Mouse (Mus musculus) myocyte (in vitro differentiated cells): ENCODE measurements at regions not wholly inside any gene's neighbourhood (a gene's known extent, or its start where the extent isn't known, plus 50 kb on each side); places are given as distances from the start of the nearest gene placed in this dataset.

ENCODE experiments used
- H3K27me3 ChIP-seq: one replicate; pipeline ENCODE4 v1.6.1; 2011; ENCODE audit not compliant: control insufficient read depth, insufficient read depth, insufficient read length
- H3K36me3 ChIP-seq: one replicate; pipeline ENCODE4 v1.6.1; 2011; ENCODE audit not compliant: control insufficient read depth, insufficient read depth
- H3K4me2 ChIP-seq: one replicate; pipeline ENCODE4 v1.6.1; 2011; ENCODE audit warnings: low read depth, control low read depth
- H3K4me3 ChIP-seq: one replicate; pipeline ENCODE4 v1.5.1; 2011; ENCODE audit warnings: mild to moderate bottlenecking, control low read depth, moderate library complexity
- H3K79me2 ChIP-seq: one replicate; pipeline ENCODE4 v1.6.1; 2011; ENCODE audit not compliant: control insufficient read depth, insufficient read depth
- H3ac ChIP-seq: one replicate; pipeline ENCODE4 v1.6.1; 2011; ENCODE audit not compliant: control insufficient read depth, insufficient read length
- CEBPB ChIP-seq: IDR thresholded peaks from 2 replicates; pipeline ENCODE4 v1.6.1; 2011; ENCODE audit warnings: mild to moderate bottlenecking, moderate library complexity; ENCODE audit not compliant: poor library complexity, insufficient read depth, severe bottlenecking
- E2F4 ChIP-seq: IDR thresholded peaks from one replicate; pipeline ENCODE4 v1.6.1; 2011; ENCODE audit warnings: mild to moderate bottlenecking, control low read depth, moderate library complexity; ENCODE audit not compliant: insufficient read depth
- MAX ChIP-seq: IDR thresholded peaks from one replicate; pipeline ENCODE4 v1.6.1; 2011; ENCODE audit warnings: low read depth, mild to moderate bottlenecking, control low read depth
- MYOD1 ChIP-seq, 3 experiments: IDR thresholded peaks; one replicate each; pipeline ENCODE4 v1.6.1; 2011; ENCODE audit warnings: control low read depth in 2 of 3, low read depth in 2 of 3, mild to moderate bottlenecking in 2 of 3, moderate library complexity in 1 of 3; ENCODE audit not compliant: insufficient read length in 2 of 3, control insufficient read depth in 1 of 3
- MYOG ChIP-seq, 3 experiments: IDR thresholded peaks; one replicate each; pipeline ENCODE4 v1.6.1; 2011; ENCODE audit warnings: control low read depth in 2 of 3, low read depth in 2 of 3, mild to moderate bottlenecking in 2 of 3; ENCODE audit not compliant: insufficient read length in 2 of 3, control insufficient read depth in 1 of 3, insufficient read depth in 1 of 3
- POLR2A ChIP-seq: IDR thresholded peaks from one replicate; pipeline ENCODE4 v1.6.1; 2011; ENCODE audit warnings: low read depth, mild to moderate bottlenecking, control low read depth, moderate library complexity; ENCODE audit not compliant: insufficient read length
- POLR2AphosphoS2 ChIP-seq: IDR thresholded peaks from one replicate; pipeline ENCODE4 v1.6.1; 2011; ENCODE audit warnings: low read depth, control low read depth; ENCODE audit not compliant: insufficient read length
- REST ChIP-seq: IDR thresholded peaks from one replicate; pipeline ENCODE4 v1.6.1; 2011; ENCODE audit warnings: mild to moderate bottlenecking, control low read depth, moderate library complexity; ENCODE audit not compliant: insufficient read depth, insufficient read length
- SRF ChIP-seq: IDR thresholded peaks from one replicate; pipeline ENCODE4 v1.6.1; 2011; ENCODE audit warnings: low read depth; ENCODE audit not compliant: control insufficient read depth, insufficient read length
- TCF12 ChIP-seq: IDR thresholded peaks from one replicate; pipeline ENCODE4 v1.6.1; 2011; ENCODE audit warnings: mild to moderate bottlenecking, control low read depth; ENCODE audit not compliant: poor library complexity, insufficient read depth, severe bottlenecking
- TCF3 ChIP-seq: IDR thresholded peaks from one replicate; pipeline ENCODE4 v1.6.1; 2011; ENCODE audit warnings: low read depth, control low read depth; ENCODE audit not compliant: insufficient read length
- USF1 ChIP-seq: IDR thresholded peaks from one replicate; pipeline ENCODE4 v1.6.1; 2011; ENCODE audit warnings: low read depth, mild to moderate bottlenecking, control low read depth, moderate library complexity

DNA sequence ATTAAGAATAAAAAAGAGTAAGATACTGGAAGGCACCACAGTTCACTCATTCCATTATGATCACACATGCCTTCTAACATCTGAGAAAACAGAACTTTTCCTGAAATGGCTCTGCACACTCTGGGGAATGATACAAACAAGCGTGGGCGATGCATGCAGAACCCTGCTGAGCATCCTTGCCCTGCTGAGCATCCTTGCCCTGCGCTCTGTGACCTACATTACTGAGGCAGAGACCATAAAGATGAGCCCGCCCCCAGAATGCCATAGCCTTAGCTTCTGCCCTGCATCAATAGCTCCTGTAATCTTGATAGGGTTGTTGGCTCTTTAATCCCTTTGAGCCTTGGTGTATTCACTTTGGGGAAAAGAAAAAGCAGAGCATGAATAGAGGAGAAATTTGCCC, 132.2 kb upstream of the B3gat2 start:
- TF ChIP-seq MYOD1 (IDR thresholded peaks at IDR 0.05; ENCODE audit: control insufficient read depth in 1 of 3, insufficient read length in 2 of 3, low read depth in 2 of 3) (no peak), CEBPB (no peak), E2F4 (no peak), SRF (no peak), POLR2AphosphoS2 (no peak), MAX (no peak), USF1 (no peak), MYOG (IDR thresholded peaks at IDR 0.05; ENCODE audit: control insufficient read depth in 1 of 3, insufficient read depth in 1 of 3, insufficient read length in 2 of 3, low read depth in 2 of 3) (no peak), POLR2A (no peak), TCF3 (no peak), REST (no peak), TCF12 (no peak)
- H3ac ChIP-seq = no peak overlapping the region

DNA sequence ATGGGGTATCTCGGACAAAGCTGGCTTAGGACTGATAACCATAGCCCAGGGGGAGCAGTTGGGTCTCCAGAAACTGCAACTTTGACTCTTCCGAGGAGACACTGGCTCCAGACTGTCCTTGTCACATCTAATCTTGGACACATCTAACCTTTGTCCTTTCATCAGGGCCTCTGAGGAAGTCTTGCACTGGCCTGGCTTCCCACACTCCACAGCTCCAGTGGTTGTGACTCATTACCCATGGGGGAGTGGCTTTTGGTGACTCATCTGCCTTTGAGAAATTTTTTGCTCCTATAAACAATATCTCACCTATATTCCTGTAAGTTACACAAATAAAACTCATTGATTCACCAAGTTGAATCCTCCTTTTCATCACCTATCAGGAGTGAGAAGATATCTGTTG, 116.5 kb upstream of the B3gat2 start:
- no peak overlapping the region for H3K4me2 ChIP-seq
- no peak for TF ChIP-seq SRF
- no peak for TF ChIP-seq MAX
- TF ChIP-seq POLR2A = no peak
- TF ChIP-seq TCF12 = no peak
- TF ChIP-seq TCF3 = no peak
- TF ChIP-seq POLR2AphosphoS2 = no peak
- TF ChIP-seq CEBPB = no peak
- no peak for TF ChIP-seq USF1
- no peak for TF ChIP-seq REST
- TF ChIP-seq E2F4 = no peak
- TF ChIP-seq MYOD1 (IDR thresholded peaks at IDR 0.05; ENCODE audit: control insufficient read depth in 1 of 3, insufficient read length in 2 of 3, low read depth in 2 of 3) = no peak
- no peak for TF ChIP-seq MYOG (IDR thresholded peaks at IDR 0.05; ENCODE audit: control insufficient read depth in 1 of 3, insufficient read depth in 1 of 3, insufficient read length in 2 of 3, low read depth in 2 of 3)
- H3K27me3 ChIP-seq = no peaks in the 10 kb centered on the region
- H3ac ChIP-seq = no peak overlapping the region
- H3K4me3 ChIP-seq = no peak overlapping the region
- no peaks in the 10 kb centered on the region for H3K36me3 ChIP-seq
- no peaks in the 10 kb centered on the region for H3K79me2 ChIP-seq

More for the DNA sequence above, 132.2 kb upstream of the B3gat2 start:
- Histone ChIP-seq H3K79me2 (no peaks in the 10 kb centered on the region), H3K36me3 (no peaks in the 10 kb centered on the region), H3K4me3 (no peak overlapping the region), H3K4me2 (no peak overlapping the region), H3K27me3 (no peaks in the 10 kb centered on the region)

DNA sequence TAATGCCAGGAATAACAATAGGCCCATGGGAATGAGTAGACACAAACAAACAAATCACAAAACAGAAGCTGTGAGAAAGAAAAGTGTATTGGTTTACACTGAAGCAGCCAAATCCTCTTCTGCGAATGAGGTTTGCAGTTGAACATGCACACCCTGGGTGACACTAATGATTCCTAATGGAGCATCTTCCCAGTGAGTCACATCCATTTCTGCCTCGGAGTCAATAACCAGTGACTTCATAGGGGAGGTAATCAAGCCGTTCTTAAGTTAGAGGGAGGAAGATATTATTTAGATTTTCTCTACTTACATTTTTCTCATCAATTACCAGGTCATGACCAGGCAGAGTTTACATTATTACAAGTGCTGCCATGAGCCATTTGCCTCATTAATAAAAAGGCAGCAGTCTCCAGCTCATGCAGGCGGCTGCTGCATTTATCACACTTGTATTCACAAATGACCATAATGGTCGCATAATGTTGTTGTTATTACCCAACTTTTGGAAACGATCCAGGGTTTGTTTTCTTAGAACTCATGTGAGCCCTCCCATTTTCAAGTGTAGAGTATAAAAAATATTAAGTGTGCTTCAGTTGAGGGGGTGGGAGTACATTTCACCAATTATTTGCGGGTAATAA, 112.6 kb upstream of the B3gat2 start:
- no peak for TF ChIP-seq MYOG (IDR thresholded peaks at IDR 0.05; ENCODE audit: control insufficient read depth in 1 of 3, insufficient read depth in 1 of 3, insufficient read length in 2 of 3, low read depth in 2 of 3)
- no peak for TF ChIP-seq E2F4
- TF ChIP-seq TCF12 = no peak
- TF ChIP-seq MAX = no peak
- no peak for TF ChIP-seq USF1
- TF ChIP-seq POLR2AphosphoS2 = no peak
- no peak for TF ChIP-seq POLR2A
- TF ChIP-seq MYOD1 (IDR thresholded peaks at IDR 0.05; ENCODE audit: control insufficient read depth in 1 of 3, insufficient read length in 2 of 3, low read depth in 2 of 3) = no peak
- TF ChIP-seq REST = no peak
- TF ChIP-seq TCF3 = no peak
- no peak for TF ChIP-seq SRF
- no peak for TF ChIP-seq CEBPB
- Histone ChIP-seq H3K4me2 (no peak overlapping the region), H3K4me3 (no peak overlapping the region), H3K79me2 (no peaks in the 10 kb centered on the region), H3ac (no peak overlapping the region), H3K27me3 (no peaks in the 10 kb centered on the region), H3K36me3 (no peaks in the 10 kb centered on the region)

DNA sequence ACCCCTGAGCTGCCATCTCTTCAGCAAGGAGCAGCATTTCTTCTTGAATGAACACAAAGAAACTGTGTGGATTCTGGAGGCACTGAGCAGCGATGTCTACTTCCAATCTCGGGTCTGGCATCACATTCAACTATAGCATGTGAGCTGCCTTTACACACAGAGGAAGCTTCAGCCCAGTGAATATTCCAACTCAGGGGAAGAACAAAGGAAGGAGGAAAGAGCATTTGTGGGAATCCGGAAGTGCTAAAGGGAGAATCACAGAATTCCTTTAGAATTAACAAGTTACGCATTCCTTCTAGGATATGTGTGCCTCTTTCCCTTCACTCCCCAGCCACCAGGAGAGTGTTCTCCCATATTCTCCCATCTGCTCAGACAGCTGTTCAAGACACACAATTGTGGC, 111.7 kb upstream of the B3gat2 start:
- no peak overlapping the region for H3K4me3 ChIP-seq
- peak overlapping the region; percentile 38 for H3K4me2 ChIP-seq
- H3ac ChIP-seq = no peak overlapping the region
- no peaks in the 10 kb centered on the region for H3K36me3 ChIP-seq
- H3K27me3 ChIP-seq = no peaks in the 10 kb centered on the region
- no peak for TF ChIP-seq MYOG (IDR thresholded peaks at IDR 0.05; ENCODE audit: control insufficient read depth in 1 of 3, insufficient read depth in 1 of 3, insufficient read length in 2 of 3, low read depth in 2 of 3)
- TF ChIP-seq CEBPB = no peak
- no peak for TF ChIP-seq TCF3
- TF ChIP-seq POLR2AphosphoS2 = no peak
- TF ChIP-seq MYOD1 (IDR thresholded peaks at IDR 0.05; ENCODE audit: control insufficient read depth in 1 of 3, insufficient read length in 2 of 3, low read depth in 2 of 3) = no peak
- TF ChIP-seq E2F4 = no peak
- no peaks in the 10 kb centered on the region for H3K79me2 ChIP-seq

DNA sequence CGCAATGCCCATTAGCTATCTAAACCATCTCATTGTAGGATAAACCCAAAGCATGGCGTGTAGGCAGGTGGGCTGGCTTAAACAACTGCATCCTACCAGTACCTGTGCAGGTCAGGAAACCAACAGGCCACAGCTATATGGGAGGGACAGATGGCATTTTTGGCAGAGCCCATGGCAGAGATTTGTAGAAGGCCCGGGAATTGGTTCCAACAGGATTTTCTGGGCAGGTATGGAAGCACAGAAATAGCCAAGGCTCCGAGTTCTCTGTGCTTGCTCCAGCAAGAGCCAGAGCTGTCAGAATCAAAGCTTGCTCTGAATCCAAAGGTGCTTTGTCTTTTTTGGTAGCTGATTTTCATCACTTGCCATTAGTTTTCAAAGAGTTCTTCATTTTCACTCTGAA, 107.9 kb upstream of the B3gat2 start:
- no peaks in the 10 kb centered on the region for H3K79me2 ChIP-seq
- no peaks in the 10 kb centered on the region for H3K27me3 ChIP-seq
- no peak overlapping the region for H3K4me3 ChIP-seq
- H3K36me3 ChIP-seq = no peaks in the 10 kb centered on the region
- TF ChIP-seq CEBPB (no peak), SRF (no peak), POLR2AphosphoS2 (no peak), TCF3 (no peak), POLR2A (no peak), USF1 (no peak), TCF12 (no peak), MYOD1 (IDR thresholded peaks at IDR 0.05; ENCODE audit: control insufficient read depth in 1 of 3, insufficient read length in 2 of 3, low read depth in 2 of 3) (no peak), REST (no peak), MYOG (IDR thresholded peaks at IDR 0.05; ENCODE audit: control insufficient read depth in 1 of 3, insufficient read depth in 1 of 3, insufficient read length in 2 of 3, low read depth in 2 of 3) (no peak), E2F4 (no peak)
- H3K4me2 ChIP-seq = no peak overlapping the region
- H3ac ChIP-seq = no peak overlapping the region
